Mouse (Mus musculus): ENCODE data around the gene Pax5.

- TF ChIP-seq EP300 (IDR thresholded peaks at IDR 0.05; ENCODE audit: low read depth in 1 of 2, low read length in 2 of 2) (no peak), CTCF (IDR thresholded peaks at IDR 0.05 in 2 of 3, conservative IDR thresholded peaks at IDR 0.05 in 1 of 3; ENCODE audit: control insufficient read depth in 1 of 3, insufficient read depth in 1 of 3, low read depth in 2 of 3, low read length in 3 of 3, poor library complexity in 1 of 3, severe bottlenecking in 1 of 3) (no peak), NRF1 (IDR thresholded peaks at IDR 0.05; ENCODE audit: insufficient read depth, low read depth, low read length, poor library complexity, severe bottlenecking) (no peak), MAZ (IDR thresholded peaks at IDR 0.05; ENCODE audit: low read depth, low read length) (no peak)
Observed at GRCm38 (mm10) chr4:44490872-44491271, 219.4 kb downstream of the Pax5 start.

All from MEL (cell line).